Mouse (Mus musculus): Measurements from ENCODE around the gene Rab3b. TPM values are rescaled to one million over a fixed set of nuclear protein-coding genes. Genes with fewer than 3 reads are reported as not detected.
A peak's percentile ranks its signal among the peaks of the same experiment; 100 is the strongest.
"Not testable (repeated sequence)": the region's sequence is repeated elsewhere in the genome, so short reads cannot be mapped to it uniquely, and the experiment has no call there.

The Rab3b gene
- total and polyA plus RNA-seq, 2 experiments from 2014 or later: 86.2 to 298 TPM

GRCm38 (mm10) chr4:108909872-108910425 lies 31.1 kb downstream of the Rab3b start:
- no peaks in the 10 kb centered on the region for H3K27me3 ChIP-seq (ENCODE audit: insufficient read depth, low read length)
- H3K4me3 ChIP-seq (ENCODE audit: low read depth, low read length): no peak overlapping the region
- H3K27ac ChIP-seq (ENCODE audit: low read depth, low read length): no peak overlapping the region
- no peak for ATAC-seq
- H3K4me2 ChIP-seq (ENCODE audit: low read depth): no peak overlapping the region
- DNase-seq: no peak
- no peak overlapping the region for H3K9ac ChIP-seq
- WGBS: 68% methylated on average over 8 of the region's 8 CpGs
- H3K4me1 ChIP-seq (ENCODE audit: insufficient read depth): no peaks in the 10 kb centered on the region
- no peaks in the 10 kb centered on the region for H3K9me3 ChIP-seq (ENCODE audit: low read length)
- no peak for TF ChIP-seq CTCF (IDR thresholded peaks at IDR 0.05; ENCODE audit: low read depth)
- H3K36me3 ChIP-seq (ENCODE audit: insufficient read depth): no peaks in the 10 kb centered on the region

GRCm38 (mm10) chr4:108911866-108912265 lies 33.0 kb downstream of the Rab3b start:
- DNase-seq: no peak
- WGBS: no CpG with 5 or more reads among the region's 2 CpGs
- H3K27me3 ChIP-seq (ENCODE audit: insufficient read depth, low read length): no peaks in the 10 kb centered on the region
- TF ChIP-seq CTCF (IDR thresholded peaks at IDR 0.05; ENCODE audit: low read depth): no peak
- H3K9me3 ChIP-seq (ENCODE audit: low read length): no peaks in the 10 kb centered on the region
- ATAC-seq: peak; percentile 58; the same call in 1 of the 2 replicates
- no peaks in the 10 kb centered on the region for H3K4me1 ChIP-seq (ENCODE audit: insufficient read depth)
- H3K36me3 ChIP-seq (ENCODE audit: insufficient read depth): no peaks in the 10 kb centered on the region
- no peak overlapping the region for H3K4me3 ChIP-seq (ENCODE audit: low read depth, low read length)
- no peak overlapping the region for H3K9ac ChIP-seq
- no peak overlapping the region for H3K4me2 ChIP-seq (ENCODE audit: low read depth)
- H3K27ac ChIP-seq (ENCODE audit: low read depth, low read length): no peak overlapping the region

- H3K36me3 ChIP-seq (ENCODE audit: insufficient read depth): no peaks in the 10 kb centered on the region
- H3K27me3 ChIP-seq (ENCODE audit: insufficient read depth, low read length): no peaks in the 10 kb centered on the region
- no peak overlapping the region for H3K4me3 ChIP-seq (ENCODE audit: low read depth, low read length)
- H3K4me2 ChIP-seq (ENCODE audit: low read depth): no peak overlapping the region
- no peak overlapping the region for H3K27ac ChIP-seq (ENCODE audit: low read depth, low read length)
- H3K9ac ChIP-seq: no peak overlapping the region
- H3K9me3 ChIP-seq (ENCODE audit: low read length): no peaks in the 10 kb centered on the region
- ATAC-seq (no peak), DNase-seq (no peak)
- no peaks in the 10 kb centered on the region for H3K4me1 ChIP-seq (ENCODE audit: insufficient read depth)
- WGBS: 90% methylated on average over 2 of the region's 2 CpGs
- no peak for TF ChIP-seq CTCF (IDR thresholded peaks at IDR 0.05; ENCODE audit: low read depth)
Observed at GRCm38 (mm10) chr4:108913180-108913579, 34.3 kb downstream of the Rab3b start.

- Histone ChIP-seq H3K36me3 (ENCODE audit: insufficient read depth) (no peaks in the 10 kb centered on the region), H3K27me3 (ENCODE audit: insufficient read depth, low read length) (no peaks in the 10 kb centered on the region), H3K27ac (ENCODE audit: low read depth, low read length) (no peak overlapping the region), H3K9me3 (ENCODE audit: low read length) (no peaks in the 10 kb centered on the region), H3K4me2 (ENCODE audit: low read depth) (no peak overlapping the region), H3K9ac (no peak overlapping the region), H3K4me3 (ENCODE audit: low read depth, low read length) (no peak overlapping the region), H3K4me1 (ENCODE audit: insufficient read depth) (no peaks in the 10 kb centered on the region)
- 71% methylated on average over 6 of the region's 6 CpGs for WGBS
- ATAC-seq (no peak), DNase-seq (no peak)
- no peak for TF ChIP-seq CTCF (IDR thresholded peaks at IDR 0.05; ENCODE audit: low read depth)
Observed at GRCm38 (mm10) chr4:108914391-108914790, 35.5 kb downstream of the Rab3b start.

GRCm38 (mm10) chr4:108915101-108915500 lies 36.2 kb downstream of the Rab3b start:
- WGBS: 77% methylated on average over 11 of the region's 11 CpGs
- no peak for DNase-seq
- no peak overlapping the region for H3K4me3 ChIP-seq (ENCODE audit: low read depth, low read length)
- no peak overlapping the region for H3K27ac ChIP-seq (ENCODE audit: low read depth, low read length)
- H3K9ac ChIP-seq: no peak overlapping the region
- H3K27me3 ChIP-seq (ENCODE audit: insufficient read depth, low read length): no peaks in the 10 kb centered on the region
- H3K4me2 ChIP-seq (ENCODE audit: low read depth): no peak overlapping the region
- TF ChIP-seq CTCF (IDR thresholded peaks at IDR 0.05; ENCODE audit: low read depth): no peak
- ATAC-seq: no peak
- no peaks in the 10 kb centered on the region for H3K4me1 ChIP-seq (ENCODE audit: insufficient read depth)
- no peaks in the 10 kb centered on the region for H3K36me3 ChIP-seq (ENCODE audit: insufficient read depth)
- H3K9me3 ChIP-seq (ENCODE audit: low read length): no peaks in the 10 kb centered on the region

- Histone ChIP-seq H3K9me3 (ENCODE audit: low read length) (no peaks in the 10 kb centered on the region), H3K9ac (no peak overlapping the region), H3K4me2 (ENCODE audit: low read depth) (no peak overlapping the region), H3K4me3 (ENCODE audit: low read depth, low read length) (no peak overlapping the region), H3K4me1 (ENCODE audit: insufficient read depth) (no peaks in the 10 kb centered on the region), H3K27ac (ENCODE audit: low read depth, low read length) (no peak overlapping the region), H3K36me3 (ENCODE audit: insufficient read depth) (no peaks in the 10 kb centered on the region), H3K27me3 (ENCODE audit: insufficient read depth, low read length) (no peaks in the 10 kb centered on the region)
- no peak for TF ChIP-seq CTCF (IDR thresholded peaks at IDR 0.05; ENCODE audit: low read depth)
- ATAC-seq (no peak), DNase-seq (no peak)
- 63% methylated on average over 3 of the region's 3 CpGs for WGBS
Observed at GRCm38 (mm10) chr4:108917654-108918053, 38.8 kb downstream of the Rab3b start.

- not testable (repeated sequence) for H3K4me2 ChIP-seq (ENCODE audit: low read depth); H3K9me3 ChIP-seq (ENCODE audit: low read length); H3K9ac ChIP-seq; H3K27ac ChIP-seq (ENCODE audit: low read depth, low read length); DNase-seq; H3K36me3 ChIP-seq (ENCODE audit: insufficient read depth); ATAC-seq; H3K27me3 ChIP-seq (ENCODE audit: insufficient read depth, low read length); H3K4me1 ChIP-seq (ENCODE audit: insufficient read depth); H3K4me3 ChIP-seq (ENCODE audit: low read depth, low read length)
- WGBS: 86% methylated on average over 9 of the region's 9 CpGs
Observed at GRCm38 (mm10) chr4:108927945-108928344, 49.1 kb downstream of the Rab3b start.
